Mouse (Mus musculus) liver, embryonic 14.5 days (tissue): ENCODE results near the gene Prkar2b. TPM values are rescaled to one million over a fixed set of nuclear protein-coding genes. Genes with fewer than 3 reads are reported as not detected.

Source experiments
- ATAC-seq: fragments of 200-750 bp; cut with Nextera tagmentation; 2 replicates; pipeline ENCODE4 v1.8.0; 2017; ENCODE audit warnings: moderate number of reproducible peaks, mild to moderate bottlenecking, moderate library complexity; ENCODE audit not compliant: insufficient read depth
- DNase-seq, 3 experiments: peaks; one replicate each; pipeline ENCODE4 v3.0.0-alpha.2; 2012 to 2013; ENCODE audit warnings: low read depth in 3 of 3, low spot score in 3 of 3
- H3K27ac ChIP-seq: fragments of 300-500 bp; sonication (generic); 2 replicates; pipeline ENCODE4 v1.5.1; 2014; ENCODE audit warnings: moderate library complexity, mild to moderate bottlenecking, control low read depth, inconsistent platforms
- H3K27me3 ChIP-seq: fragments of 300-500 bp; sonication (generic); 2 replicates; pipeline ENCODE4 v1.6.1; 2014; ENCODE audit warnings: mild to moderate bottlenecking, low read length, moderate library complexity; ENCODE audit not compliant: control insufficient read depth, insufficient read depth
- H3K36me3 ChIP-seq: fragments of 300-500 bp; sonication (generic); replicated peaks from 2 replicates; pipeline ENCODE4 v1.6.1; 2014; ENCODE audit warnings: low read depth; ENCODE audit not compliant: control insufficient read depth, insufficient read depth
- H3K4me1 ChIP-seq, 2 experiments: fragments of 200-500 bp in 1 of 2; fragments of 300-500 bp in 1 of 2; sonication (generic) in 1 of 2; replicated peaks; 2 replicates each; pipeline ENCODE4 v1.6.1; 2012 to 2014; ENCODE audit warnings: antibody characterized with exemption in 1 of 2, inconsistent platforms in 1 of 2, low read length in 1 of 2; ENCODE audit not compliant: control insufficient read depth in 2 of 2, insufficient read depth in 2 of 2
- H3K4me2 ChIP-seq: fragments of 300-500 bp; sonication (generic); 2 replicates; pipeline ENCODE4 v1.6.1; 2014; ENCODE audit warnings: low read depth, mild to moderate bottlenecking, control low read depth, moderate library complexity
- H3K4me3 ChIP-seq, 2 experiments: fragments of 200-500 bp in 1 of 2; fragments of 300-500 bp in 1 of 2; sonication (generic) in 1 of 2; 2 replicates each; pipeline ENCODE4 v1.5.1; 2012 to 2014; ENCODE audit warnings: low read depth in 2 of 2, low read length in 2 of 2, mild to moderate bottlenecking in 2 of 2, control low read depth in 1 of 2, inconsistent platforms in 1 of 2, moderate library complexity in 1 of 2; ENCODE audit not compliant: insufficient read depth in 1 of 2
- H3K9ac ChIP-seq: fragments of 300-500 bp; sonication (generic); replicated peaks from 2 replicates; pipeline ENCODE4 v1.6.1; 2014; ENCODE audit warnings: mild to moderate bottlenecking, control low read depth, moderate library complexity
- H3K9me3 ChIP-seq: fragments of 300-500 bp; sonication (generic); 2 replicates; pipeline ENCODE4 v1.6.1; 2016; ENCODE audit warnings: low read length, mixed read lengths; ENCODE audit not compliant: control insufficient read depth
- CTCF ChIP-seq: IDR thresholded peaks from 2 replicates; pipeline ENCODE4 v1.5.1; 2016; ENCODE audit warnings: antibody characterized with exemption, low read depth, control low read depth
- EP300 ChIP-seq: IDR thresholded peaks from 2 replicates; pipeline ENCODE4 v1.6.1; 2016; ENCODE audit warnings: antibody characterized with exemption, low read depth
- WGBS: fragments of 180-500 bp; shearing (Covaris S2); extraction: QIAGEN DNeasy Blood & Tissue Kit; methylation state at CpG from one replicate; pipeline ENCODE4 v1.1.7; 2014; ENCODE audit not compliant: insufficient replicate concordance; 5-methylcytosine and 5-hydroxymethylcytosine counted together
- polyA plus RNA-seq, 2 experiments: library from polyadenylated mRNA; depleted of rRNA in 1 of 2; stranded (reverse) in 1 of 2; unstranded in 1 of 2; fragments of >200 nt; fragmentation: Nextera tagmentation in 1 of 2; extraction: Ambion mirVana in 1 of 2; gene quantifications; 2 replicates each; pipeline versions ENCODE4 v1.2.1 to v1.2.3; 2012 to 2014

The Prkar2b gene
- polyA plus RNA-seq, 2 experiments = 41.3 to 89.6 TPM

- Histone ChIP-seq H3K4me1 (peaks cover 27 to 28% of the 10 kb centered on the region in 2 experiments), H3K4me2 (no peak overlapping the region), H3K36me3 (no peaks in the 10 kb centered on the region), H3K9ac (no peak overlapping the region), H3K9me3 (peaks cover 2% of the 10 kb centered on the region; the same call in 1 of the 2 replicates), H3K27me3 (no peaks in the 10 kb centered on the region), H3K27ac (no peak overlapping the region), H3K4me3 (no peak overlapping the region)
- DNase-seq = no peak
- TF ChIP-seq CTCF (no peak), EP300 (no peak)
- ATAC-seq = no peak
- WGBS = 44% methylated on average over 3 of the region's 3 CpGs
Observed at GRCm38 (mm10) chr12:32088566-32088965, 27.5 kb upstream of the Prkar2b start.

- no peak for DNase-seq
- Histone ChIP-seq H3K27ac (no peak overlapping the region), H3K9ac (no peak overlapping the region), H3K27me3 (no peaks in the 10 kb centered on the region), H3K36me3 (no peaks in the 10 kb centered on the region), H3K4me3 (no peak overlapping the region), H3K4me1 (peaks cover 27 to 29% of the 10 kb centered on the region in 2 experiments), H3K9me3 (peaks cover 2% of the 10 kb centered on the region; the same call in 1 of the 2 replicates), H3K4me2 (no peak overlapping the region)
- ATAC-seq = no peak
- no peak for TF ChIP-seq EP300
- TF ChIP-seq CTCF = no peak
- 20% methylated on average over 8 of the region's 8 CpGs for WGBS
Observed at GRCm38 (mm10) chr12:32087339-32087738, 26.2 kb upstream of the Prkar2b start.

GRCm38 (mm10) chr12:32086874-32087273, 25.8 kb upstream of the Prkar2b start:
- H3K4me1 ChIP-seq = peaks cover 27 to 32% of the 10 kb centered on the region in 2 experiments
- no peaks in the 10 kb centered on the region for H3K27me3 ChIP-seq
- no peak overlapping the region for H3K9ac ChIP-seq
- ATAC-seq = 0 out of 2 replicates have a peak, but pooled peaks have one; percentile 39
- H3K4me2 ChIP-seq = no peak overlapping the region
- no peak overlapping the region for H3K4me3 ChIP-seq
- no peak overlapping the region for H3K27ac ChIP-seq
- peaks cover 2% of the 10 kb centered on the region; the same call in 1 of the 2 replicates for H3K9me3 ChIP-seq
- WGBS = 62% methylated on average over 3 of the region's 3 CpGs
- TF ChIP-seq CTCF (no peak), EP300 (no peak)
- no peak for DNase-seq
- H3K36me3 ChIP-seq = no peaks in the 10 kb centered on the region

- DNase-seq (no peak), ATAC-seq (no peak)
- no peak overlapping the region for H3K27ac ChIP-seq
- no peaks in the 10 kb centered on the region for H3K27me3 ChIP-seq
- TF ChIP-seq CTCF (no peak), EP300 (no peak)
- no peak overlapping the region for H3K4me3 ChIP-seq
- 0 out of 2 replicates have a peak, but pooled peaks cover 2% of the 10 kb centered on the region for H3K9me3 ChIP-seq
- H3K4me1 ChIP-seq = peaks cover 30 to 36% of the 10 kb centered on the region in 2 experiments
- H3K9ac ChIP-seq = no peak overlapping the region
- 83% methylated on average over 3 of the region's 3 CpGs for WGBS
- H3K36me3 ChIP-seq = no peaks in the 10 kb centered on the region
- H3K4me2 ChIP-seq = no peak overlapping the region
Observed at GRCm38 (mm10) chr12:32085856-32086255, 24.8 kb upstream of the Prkar2b start.

GRCm38 (mm10) chr12:32085189-32085588, 24.1 kb upstream of the Prkar2b start:
- ATAC-seq (peak; percentile 15; the same call in 1 of the 2 replicates), DNase-seq (no peak)
- Histone ChIP-seq H3K9ac (peak overlapping the region; percentile 45), H3K36me3 (no peaks in the 10 kb centered on the region), H3K4me3 (no peak overlapping the region), H3K27ac (peak overlapping the region; percentile 50), H3K4me1 (peaks cover 30 to 36% of the 10 kb centered on the region in 2 experiments), H3K9me3 (no peaks in the 10 kb centered on the region), H3K4me2 (peak overlapping the region; percentile 31; the same call in 1 of the 2 replicates), H3K27me3 (no peaks in the 10 kb centered on the region)
- TF ChIP-seq CTCF (no peak), EP300 (no peak)
